Mouse (Mus musculus): ENCODE data around the gene Inha. TPM values are rescaled to one million over a fixed set of nuclear protein-coding genes. Genes with fewer than 3 reads are reported as not detected.

The Inha gene
- total and polyA plus RNA-seq, 3 experiments: not detected

DNA sequence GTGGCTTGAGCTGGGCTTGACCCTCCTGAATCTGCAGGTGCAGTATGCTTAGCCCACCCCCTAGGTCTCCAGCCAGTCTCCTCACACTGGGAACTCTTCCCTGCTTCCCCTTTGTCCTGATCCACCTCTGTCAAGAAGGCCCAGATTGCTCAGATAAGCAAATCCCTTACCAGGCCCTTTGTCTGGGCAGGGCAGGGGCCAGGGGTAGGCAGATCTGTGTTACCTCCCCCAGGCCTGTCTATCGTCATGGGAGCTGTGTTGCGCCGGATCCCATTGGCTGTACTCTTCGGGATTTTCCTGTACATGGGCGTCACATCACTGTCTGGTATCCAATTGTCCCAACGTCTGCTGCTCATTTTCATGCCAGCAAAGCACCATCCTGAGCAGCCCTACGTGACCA lies 50.2 kb downstream of the Inha start:
- no peaks in the 10 kb centered on the region for H3K27me3 ChIP-seq (ENCODE audit: control insufficient read depth in 1 of 2, insufficient read depth in 2 of 2, low read length in 2 of 2)
- H3K9ac ChIP-seq (ENCODE audit: control insufficient read depth, low read depth, low read length, poor library complexity, severe bottlenecking): no peak overlapping the region
- no peak overlapping the region for H3K27ac ChIP-seq (ENCODE audit: control insufficient read depth, low read depth, low read length)
- no peaks in the 10 kb centered on the region for H3K9me3 ChIP-seq (replicated peaks; ENCODE audit: insufficient read depth, low read length)
- no peaks in the 10 kb centered on the region for H3K4me1 ChIP-seq (ENCODE audit: control insufficient read depth in 1 of 2, insufficient read depth in 2 of 2, low read length in 2 of 2)
- no peaks in the 10 kb centered on the region for H3K36me3 ChIP-seq (ENCODE audit: control insufficient read depth in 1 of 2, insufficient read depth in 2 of 2, low read length in 2 of 2)
- TF ChIP-seq RCOR1 (IDR thresholded peaks at IDR 0.05; ENCODE audit: low read depth, low read length) (no peak), GABPA (IDR thresholded peaks at IDR 0.05; ENCODE audit: low read depth, low read length) (no peak), E2F4 (IDR thresholded peaks at IDR 0.05; ENCODE audit: borderline replicate concordance, low read depth, low read length) (no peak), TBP (IDR thresholded peaks at IDR 0.05; ENCODE audit: low read depth, low read length) (no peak), MAZ (IDR thresholded peaks at IDR 0.05; ENCODE audit: low read depth, low read length) (no peak), MAFK (IDR thresholded peaks at IDR 0.05; ENCODE audit: borderline replicate concordance, low read depth, low read length) (no peak), JUND (IDR thresholded peaks at IDR 0.05; ENCODE audit: low read depth, low read length) (no peak), ZKSCAN1 (IDR thresholded peaks at IDR 0.05; ENCODE audit: low read depth, low read length) (no peak), NELFE (IDR thresholded peaks at IDR 0.05; ENCODE audit: low read depth, low read length) (no peak), KAT2A (conservative IDR thresholded peaks at IDR 0.05; ENCODE audit: low read depth, low read length) (no peak), USF2 (IDR thresholded peaks at IDR 0.05; ENCODE audit: borderline replicate concordance in 1 of 2, insufficient read depth in 1 of 2, low read depth in 1 of 2, low read length in 2 of 2) (no peak)
- no peak for DNase-seq (ENCODE audit: low read depth, low spot score)
- H3K4me3 ChIP-seq (ENCODE audit: control insufficient read depth in 1 of 2, insufficient read depth in 1 of 2, low read depth in 2 of 2, low read length in 2 of 2): no peak overlapping the region
- H3K79me2 ChIP-seq (ENCODE audit: control insufficient read depth, insufficient read depth, low read length, poor library complexity): no peaks in the 10 kb centered on the region

DNA sequence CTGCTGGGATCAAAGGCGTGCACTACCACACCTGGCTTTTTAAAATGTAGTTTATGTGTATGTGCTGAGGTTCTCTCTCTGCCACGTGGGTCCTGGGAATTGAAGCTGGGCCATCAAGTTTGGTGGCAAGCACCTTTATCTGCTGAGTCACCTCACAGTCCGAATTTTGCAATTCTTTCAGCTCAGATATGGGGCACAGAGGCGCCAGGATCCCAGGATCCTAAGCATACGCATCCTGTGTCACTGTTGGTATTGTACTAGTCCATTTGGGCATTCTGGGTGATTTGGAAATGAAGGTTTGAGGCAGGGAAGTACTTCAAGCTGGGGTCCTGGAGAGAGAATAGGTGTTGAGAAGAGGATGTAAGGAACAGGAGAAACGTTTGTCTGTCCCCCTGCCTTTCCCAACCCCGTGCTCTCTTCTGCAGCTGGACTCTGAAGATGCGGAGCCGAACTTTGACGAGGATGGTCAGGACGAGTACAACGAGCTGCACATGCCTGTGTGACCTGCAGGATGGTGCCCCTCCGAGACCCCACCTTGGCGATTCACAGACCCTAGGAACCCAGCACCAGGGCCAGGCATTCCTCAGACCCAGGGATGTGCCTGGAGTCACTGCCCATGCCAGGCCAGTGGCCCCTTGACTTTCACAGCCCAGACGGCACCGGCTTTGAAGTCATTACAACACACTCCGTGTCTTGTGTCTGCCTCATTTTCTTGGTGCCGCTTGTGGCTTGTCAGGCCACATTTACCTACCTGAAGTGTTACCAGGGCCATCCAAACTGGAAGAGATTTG lies 51.7 kb downstream of the Inha start:
- H3K4me1 ChIP-seq (ENCODE audit: control insufficient read depth in 1 of 2, insufficient read depth in 2 of 2, low read length in 2 of 2): no peaks in the 10 kb centered on the region
- H3K27ac ChIP-seq (ENCODE audit: control insufficient read depth, low read depth, low read length): no peak overlapping the region
- no peaks in the 10 kb centered on the region for H3K27me3 ChIP-seq (ENCODE audit: control insufficient read depth in 1 of 2, insufficient read depth in 2 of 2, low read length in 2 of 2)
- no peak overlapping the region for H3K4me3 ChIP-seq (ENCODE audit: control insufficient read depth in 1 of 2, insufficient read depth in 1 of 2, low read depth in 2 of 2, low read length in 2 of 2)
- H3K9ac ChIP-seq (ENCODE audit: control insufficient read depth, low read depth, low read length, poor library complexity, severe bottlenecking): no peak overlapping the region
- no peak for DNase-seq (ENCODE audit: low read depth, low spot score)
- H3K36me3 ChIP-seq (ENCODE audit: control insufficient read depth in 1 of 2, insufficient read depth in 2 of 2, low read length in 2 of 2): no peaks in the 10 kb centered on the region
- H3K9me3 ChIP-seq (replicated peaks; ENCODE audit: insufficient read depth, low read length): no peaks in the 10 kb centered on the region
- H3K79me2 ChIP-seq (ENCODE audit: control insufficient read depth, insufficient read depth, low read length, poor library complexity): no peaks in the 10 kb centered on the region
- TF ChIP-seq MYB (IDR thresholded peaks at IDR 0.05; ENCODE audit: low read depth, low read length) (no peak), JUND (IDR thresholded peaks at IDR 0.05; ENCODE audit: low read depth, low read length) (no peak), TCF12 (IDR thresholded peaks at IDR 0.05; ENCODE audit: low read depth, low read length) (no peak), GABPA (IDR thresholded peaks at IDR 0.05; ENCODE audit: low read depth, low read length) (no peak), TAL1 (IDR thresholded peaks at IDR 0.05; ENCODE audit: low read length) (no peak), SIN3A (IDR thresholded peaks at IDR 0.05; ENCODE audit: low read length) (no peak), USF1 (IDR thresholded peaks at IDR 0.05; ENCODE audit: low read depth, low read length) (no peak), MAZ (IDR thresholded peaks at IDR 0.05; ENCODE audit: low read depth, low read length) (no peak), RAD21 (IDR thresholded peaks at IDR 0.05; ENCODE audit: low read depth, low read length) (no peak), E2F4 (IDR thresholded peaks at IDR 0.05; ENCODE audit: borderline replicate concordance, low read depth, low read length) (no peak), BHLHE40 (IDR thresholded peaks at IDR 0.05; ENCODE audit: borderline replicate concordance, low read depth, low read length) (no peak), HCFC1 (IDR thresholded peaks at IDR 0.05; ENCODE audit: low read depth, low read length) (no peak), MXI1 (IDR thresholded peaks at IDR 0.05; ENCODE audit: low read depth, low read length) (no peak), POLR2AphosphoS2 (IDR thresholded peaks at IDR 0.05; ENCODE audit: low read length) (no peak), GATA1 (IDR thresholded peaks at IDR 0.05; ENCODE audit: low read depth, low read length) (no peak)
